Mouse (Mus musculus) intestine, embryonic 14.5 days (tissue): ENCODE results near the gene Slc23a2. TPM values are rescaled to one million over a fixed set of nuclear protein-coding genes. Genes with fewer than 3 reads are reported as not detected.

Source experiments
- ATAC-seq: fragments of 200-750 bp; cut with Nextera tagmentation; replicated peaks from 2 replicates; pipeline ENCODE4 v1.8.0; 2017; ENCODE audit warnings: low read depth, moderate number of reproducible peaks, moderate TSS enrichment, moderate library complexity; ENCODE audit not compliant: low FRiP score, low TSS enrichment
- DNase-seq: peaks from one replicate; pipeline ENCODE4 v3.0.0-alpha.2; 2018; ENCODE audit warnings: low spot score
- H3K27ac ChIP-seq: fragments of 300-500 bp; sonication (generic); 2 replicates; pipeline ENCODE4 v1.5.1; 2014; ENCODE audit warnings: low read depth, mild to moderate bottlenecking, control low read depth
- H3K27me3 ChIP-seq: fragments of 300-500 bp; sonication (generic); replicated peaks from 2 replicates; pipeline ENCODE4 v1.6.1; 2014; ENCODE audit warnings: low read length, control low read depth; ENCODE audit not compliant: control insufficient read depth, insufficient read depth
- H3K36me3 ChIP-seq: fragments of 300-500 bp; sonication (generic); 2 replicates; pipeline ENCODE4 v1.6.1; 2014; ENCODE audit warnings: low read length, control low read depth; ENCODE audit not compliant: control insufficient read depth, insufficient read depth
- H3K4me1 ChIP-seq: fragments of 300-500 bp; sonication (generic); replicated peaks from 2 replicates; pipeline ENCODE4 v1.6.1; 2014; ENCODE audit warnings: low read length, control low read depth, mixed read lengths; ENCODE audit not compliant: control insufficient read depth, insufficient read depth
- H3K4me2 ChIP-seq: fragments of 300-500 bp; sonication (generic); 2 replicates; pipeline ENCODE4 v1.6.1; 2014; ENCODE audit warnings: low read length
- H3K4me3 ChIP-seq: fragments of 300-500 bp; sonication (generic); 2 replicates; pipeline ENCODE4 v1.5.1; 2014; ENCODE audit warnings: low read depth, low read length, control low read depth, mixed read lengths
- H3K9ac ChIP-seq: fragments of 300-500 bp; sonication (generic); 2 replicates; pipeline ENCODE4 v1.6.1; 2014; ENCODE audit warnings: mild to moderate bottlenecking, low read length
- H3K9me3 ChIP-seq: fragments of 300-500 bp; sonication (generic); 2 replicates; pipeline ENCODE4 v1.6.1; 2016; ENCODE audit warnings: low read length, control low read depth; ENCODE audit not compliant: control insufficient read depth
- WGBS: fragments of 180-500 bp; shearing (Covaris S2); extraction: QIAGEN DNeasy Blood & Tissue Kit; methylation state at CpG from one replicate; pipeline ENCODE4 v1.1.7; 2014; 5-methylcytosine and 5-hydroxymethylcytosine counted together
- polyA plus RNA-seq: library from polyadenylated mRNA; unstranded; fragments of >200 nt; fragmentation: Nextera tagmentation; extraction: Ambion mirVana; gene quantifications from 2 replicates; pipeline ENCODE4 v1.2.1, GENCODE M21; 2014

Slc23a2 gene
- polyA plus RNA-seq, 1 experiment from 2014 or later, result 17.4 TPM

GRCm38 (mm10) chr2:132129980-132130379 is 14.9 kb downstream of the Slc23a2 start:
- ATAC-seq, result no peak

GRCm38 (mm10) chr2:132129247-132129646 is 15.7 kb downstream of the Slc23a2 start:
- no peak overlapping the region for H3K4me3 ChIP-seq
- H3K9me3 ChIP-seq, result no peaks in the 10 kb centered on the region
- no peak overlapping the region for H3K27ac ChIP-seq
- DNase-seq (no peak), ATAC-seq (no peak)
- peaks cover 8% of the 10 kb centered on the region; the same call in 1 of the 2 replicates for H3K4me1 ChIP-seq
- no peak overlapping the region for H3K9ac ChIP-seq
- no peak overlapping the region for H3K4me2 ChIP-seq
- no peaks in the 10 kb centered on the region for H3K27me3 ChIP-seq
- WGBS, result 85% methylated on average over 7 of the region's 7 CpGs
- H3K36me3 ChIP-seq, result no peaks in the 10 kb centered on the region

More at GRCm38 (mm10) chr2:132129980-132130379, 14.9 kb downstream of the Slc23a2 start:
- H3K4me1 ChIP-seq, result peaks cover 14% of the 10 kb centered on the region; the same call in 1 of the 2 replicates
- H3K4me2 ChIP-seq, result no peak overlapping the region
- no peaks in the 10 kb centered on the region for H3K36me3 ChIP-seq
- 94% methylated on average over 7 of the region's 7 CpGs for WGBS
- H3K27ac ChIP-seq, result no peak overlapping the region
- no peaks in the 10 kb centered on the region for H3K9me3 ChIP-seq
- DNase-seq, result no peak
- no peak overlapping the region for H3K4me3 ChIP-seq
- no peaks in the 10 kb centered on the region for H3K27me3 ChIP-seq
- H3K9ac ChIP-seq, result no peak overlapping the region

GRCm38 (mm10) chr2:132127904-132128303 is 17.0 kb downstream of the Slc23a2 start:
- no peak for ATAC-seq

GRCm38 (mm10) chr2:132126292-132126691 is 18.6 kb downstream of the Slc23a2 start:
- H3K4me2 ChIP-seq, result no peak overlapping the region
- no peaks in the 10 kb centered on the region for H3K4me1 ChIP-seq
- whole genome bisulfite sequencing, result 100% methylated on average over 1 of the region's 1 CpGs
- no peak overlapping the region for H3K9ac ChIP-seq
- DNase-seq (no peak), ATAC-seq (no peak)
- H3K36me3 ChIP-seq, result no peaks in the 10 kb centered on the region
- no peaks in the 10 kb centered on the region for H3K27me3 ChIP-seq
- no peak overlapping the region for H3K4me3 ChIP-seq
- no peaks in the 10 kb centered on the region for H3K9me3 ChIP-seq
- H3K27ac ChIP-seq, result no peak overlapping the region

More at GRCm38 (mm10) chr2:132127904-132128303, 17.0 kb downstream of the Slc23a2 start:
- no peaks in the 10 kb centered on the region for H3K27me3 ChIP-seq
- no peak overlapping the region for H3K9ac ChIP-seq
- no peaks in the 10 kb centered on the region for H3K4me1 ChIP-seq
- no peak overlapping the region for H3K27ac ChIP-seq
- no peak overlapping the region for H3K4me3 ChIP-seq
- WGBS, result 51% methylated on average over 10 of the region's 10 CpGs
- DNase-seq, result no peak
- H3K36me3 ChIP-seq, result no peaks in the 10 kb centered on the region
- no peak overlapping the region for H3K4me2 ChIP-seq
- H3K9me3 ChIP-seq, result no peaks in the 10 kb centered on the region

- WGBS, result 86% methylated on average over 4 of the region's 4 CpGs
These were observed 21.8 kb downstream of the Slc23a2 start for GRCm38 (mm10) chr2:132123063-132123462.

GRCm38 (mm10) chr2:132121050-132121449 is 23.9 kb downstream of the Slc23a2 start:
- no peak for ATAC-seq
- 96% methylated on average over 3 of the region's 3 CpGs for WGBS
- H3K9ac ChIP-seq, result no peak overlapping the region

More at GRCm38 (mm10) chr2:132123063-132123462, 21.8 kb downstream of the Slc23a2 start:
- H3K27me3 ChIP-seq, result no peaks in the 10 kb centered on the region
- no peaks in the 10 kb centered on the region for H3K9me3 ChIP-seq
- ATAC-seq, result no peak
- H3K4me2 ChIP-seq, result no peak overlapping the region
- H3K4me3 ChIP-seq, result no peak overlapping the region
- no peak overlapping the region for H3K27ac ChIP-seq
- no peak overlapping the region for H3K9ac ChIP-seq
- H3K36me3 ChIP-seq, result no peaks in the 10 kb centered on the region
- DNase-seq, result no peak
- H3K4me1 ChIP-seq, result no peaks in the 10 kb centered on the region

GRCm38 (mm10) chr2:132118646-132119045 is 26.3 kb downstream of the Slc23a2 start:
- H3K36me3 ChIP-seq, result no peaks in the 10 kb centered on the region
- no peak for DNase-seq
- no peaks in the 10 kb centered on the region for H3K27me3 ChIP-seq
- no peak for ATAC-seq
- no peak overlapping the region for H3K4me2 ChIP-seq
- peaks cover 4% of the 10 kb centered on the region; the same call in 1 of the 2 replicates for H3K4me1 ChIP-seq
- no peak overlapping the region for H3K9ac ChIP-seq
- H3K27ac ChIP-seq, result no peak overlapping the region
- H3K4me3 ChIP-seq, result no peak overlapping the region
- no peaks in the 10 kb centered on the region for H3K9me3 ChIP-seq
- WGBS, result 80% methylated on average over 1 of the region's 1 CpGs

More at GRCm38 (mm10) chr2:132121050-132121449, 23.9 kb downstream of the Slc23a2 start:
- Histone ChIP-seq H3K36me3 (no peaks in the 10 kb centered on the region), H3K4me1 (no peaks in the 10 kb centered on the region), H3K4me3 (no peak overlapping the region), H3K9me3 (no peaks in the 10 kb centered on the region), H3K4me2 (no peak overlapping the region), H3K27ac (no peak overlapping the region), H3K27me3 (no peaks in the 10 kb centered on the region)
- DNase-seq, result no peak

- Histone ChIP-seq H3K27me3 (no peaks in the 10 kb centered on the region), H3K4me1 (peaks cover 4% of the 10 kb centered on the region; the same call in 1 of the 2 replicates), H3K36me3 (no peaks in the 10 kb centered on the region), H3K9ac (no peak overlapping the region), H3K27ac (no peak overlapping the region), H3K4me3 (no peak overlapping the region), H3K9me3 (no peaks in the 10 kb centered on the region), H3K4me2 (no peak overlapping the region)
- WGBS, result 92% methylated on average over 5 of the region's 5 CpGs
- DNase-seq (no peak), ATAC-seq (no peak)
These were observed 29.0 kb downstream of the Slc23a2 start for GRCm38 (mm10) chr2:132115936-132116335.

- Histone ChIP-seq H3K9ac (no peak overlapping the region), H3K27me3 (no peaks in the 10 kb centered on the region), H3K9me3 (no peaks in the 10 kb centered on the region), H3K4me2 (no peak overlapping the region), H3K4me3 (no peak overlapping the region), H3K36me3 (no peaks in the 10 kb centered on the region), H3K27ac (no peak overlapping the region), H3K4me1 (peaks cover 4% of the 10 kb centered on the region; the same call in 1 of the 2 replicates)
- DNase-seq, result no peak
- 60% methylated on average over 6 of the region's 6 CpGs for WGBS
- no peak for ATAC-seq
These were observed 29.6 kb downstream of the Slc23a2 start for GRCm38 (mm10) chr2:132115344-132115743.
